Mouse (Mus musculus) limb, embryonic 13.5 days (tissue): ENCODE results near the gene Acot6. TPM values are rescaled to one million over a fixed set of nuclear protein-coding genes. Genes with fewer than 3 reads are reported as not detected.
"Not testable (repeated sequence)": the region's sequence is repeated elsewhere in the genome, so short reads cannot be mapped to it uniquely, and the experiment has no call there.

Experiments used
- ATAC-seq: fragments of 200-750 bp; cut with Nextera tagmentation; 2 replicates; pipeline ENCODE4 v1.8.0; 2017; ENCODE audit warnings: low read depth, moderate number of reproducible peaks, moderate TSS enrichment; ENCODE audit not compliant: low FRiP score
- H3K27ac ChIP-seq: fragments of 300-500 bp; sonication (generic); 2 replicates; pipeline ENCODE4 v1.5.1; 2015; ENCODE audit warnings: inconsistent platforms, mild to moderate bottlenecking, moderate library complexity
- H3K27me3 ChIP-seq: fragments of 300-500 bp; sonication (generic); 2 replicates; pipeline ENCODE4 v1.6.1; 2015; ENCODE audit warnings: mild to moderate bottlenecking, inconsistent platforms
- H3K36me3 ChIP-seq: fragments of 300-500 bp; sonication (generic); 2 replicates; pipeline ENCODE4 v1.6.1; 2015; ENCODE audit warnings: inconsistent platforms, mild to moderate bottlenecking, moderate library complexity
- H3K4me1 ChIP-seq: fragments of 300-500 bp; sonication (generic); 2 replicates; pipeline ENCODE4 v1.6.1; 2015; ENCODE audit warnings: inconsistent platforms
- H3K4me2 ChIP-seq: fragments of 300-500 bp; sonication (generic); replicated peaks from 2 replicates; pipeline ENCODE4 v1.6.1; 2015; ENCODE audit warnings: inconsistent platforms, mild to moderate bottlenecking, moderate library complexity
- H3K4me3 ChIP-seq: fragments of 300-500 bp; sonication (generic); 2 replicates; pipeline ENCODE4 v1.5.1; 2015; ENCODE audit warnings: moderate library complexity, mild to moderate bottlenecking, inconsistent platforms
- H3K9ac ChIP-seq: fragments of 300-500 bp; sonication (generic); 2 replicates; pipeline ENCODE4 v1.6.1; 2015; ENCODE audit warnings: mild to moderate bottlenecking, inconsistent platforms
- H3K9me3 ChIP-seq: fragments of 300-500 bp; sonication (generic); 2 replicates; pipeline ENCODE4 v1.6.1; 2016; ENCODE audit warnings: inconsistent platforms
- WGBS: fragments of 180-500 bp; shearing (Covaris S2); methylation state at CpG from one replicate; pipeline ENCODE4 v1.1.7; 2015; 5-methylcytosine and 5-hydroxymethylcytosine counted together
- polyA plus RNA-seq: library from polyadenylated mRNA; unstranded; fragments of >200 nt; fragmentation: Nextera tagmentation; extraction: Ambion mirVana; gene quantifications from 2 replicates; pipeline ENCODE4 v1.2.1, GENCODE M21; 2015

Acot6 gene
- polyA plus RNA-seq, 1 experiment from 2014 or later, result 1.1 TPM

DNA sequence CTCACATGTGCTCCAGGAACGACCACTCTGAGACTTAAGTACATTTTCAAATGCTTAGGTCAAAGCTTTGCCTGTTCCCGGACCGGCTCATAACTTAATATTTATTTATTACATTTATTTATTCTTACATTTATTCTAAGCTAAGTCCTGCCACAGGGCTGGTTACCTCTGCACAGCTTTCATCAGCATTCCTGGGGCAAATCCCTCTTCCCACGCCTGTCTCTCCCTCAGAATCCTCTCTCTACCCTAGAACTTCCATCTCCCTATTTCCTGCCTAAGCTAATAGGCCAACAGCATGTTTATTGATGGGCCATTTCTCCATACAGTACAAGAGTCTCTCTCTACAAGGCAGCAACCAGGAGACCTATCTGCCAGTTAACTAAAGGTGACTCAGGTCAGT lies 32.7 kb upstream of the Acot6 start:
- Histone ChIP-seq H3K36me3 (no peaks in the 10 kb centered on the region), H3K27ac (no peak overlapping the region), H3K4me3 (no peak overlapping the region), H3K4me1 (0 out of 2 replicates have a peak, but pooled peaks cover 5% of the 10 kb centered on the region), H3K4me2 (no peak overlapping the region), H3K9ac (no peak overlapping the region), H3K9me3 (no peaks in the 10 kb centered on the region), H3K27me3 (peaks cover 48% of the 10 kb centered on the region)
- 72% methylated on average over 4 of the region's 4 CpGs for WGBS
- no peak for ATAC-seq

DNA sequence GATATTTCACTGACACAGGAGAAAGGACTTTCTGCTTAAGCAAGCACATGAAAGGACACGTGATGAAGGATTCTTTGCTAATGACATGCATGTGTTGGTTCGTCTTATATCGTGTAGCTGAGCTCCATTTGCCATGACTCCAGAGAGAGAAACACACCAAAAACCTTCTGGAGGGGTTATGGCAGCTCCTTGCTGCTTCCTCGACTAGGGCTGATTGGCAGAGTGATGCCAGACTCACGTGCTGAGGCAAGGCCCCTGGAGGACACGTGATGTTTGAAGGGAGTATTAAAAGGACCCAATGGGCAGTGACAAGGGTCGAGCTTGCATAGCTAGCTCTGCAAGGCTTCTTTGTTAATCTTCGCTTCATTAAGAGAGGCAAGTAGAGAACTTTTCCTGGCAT lies 32.2 kb upstream of the Acot6 start:
- WGBS, result 59% methylated on average over 8 of the region's 8 CpGs
- no peak overlapping the region for H3K27ac ChIP-seq
- 0 out of 2 replicates have a peak, but pooled peaks cover 5% of the 10 kb centered on the region for H3K4me1 ChIP-seq
- H3K27me3 ChIP-seq, result peaks cover 48% of the 10 kb centered on the region
- ATAC-seq, result no peak
- H3K9me3 ChIP-seq, result no peaks in the 10 kb centered on the region
- H3K36me3 ChIP-seq, result no peaks in the 10 kb centered on the region
- H3K9ac ChIP-seq, result no peak overlapping the region
- H3K4me3 ChIP-seq, result no peak overlapping the region
- H3K4me2 ChIP-seq, result no peak overlapping the region

DNA sequence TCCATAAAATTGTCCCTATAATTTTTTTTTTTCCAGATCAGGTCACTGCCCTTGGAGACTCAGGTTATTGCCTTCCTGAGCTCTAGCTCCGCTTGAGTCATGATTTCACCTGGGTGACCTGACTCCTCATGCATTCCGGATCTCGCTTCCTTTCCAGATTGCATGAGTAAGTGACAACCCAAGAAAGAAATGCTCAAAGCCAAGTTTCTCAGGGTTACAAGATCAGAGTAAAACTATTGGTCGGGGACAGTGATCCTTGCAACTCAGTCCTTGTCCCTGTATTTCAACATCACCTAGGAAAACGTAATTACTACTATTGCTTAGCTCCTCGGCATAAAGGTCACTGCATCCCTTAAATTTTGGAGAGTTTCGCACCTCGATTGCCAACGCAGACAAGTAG lies 31.5 kb upstream of the Acot6 start, which contains the start of gene Acot5:
Acot5 (plus strand) TSS at position 340 of the 400 bp plus-strand sequence.
- peak within 1 kb of the TSS; percentile 55; the same call in 1 of the 2 replicates for H3K9ac ChIP-seq
- no peak within 1 kb of the TSS for H3K27ac ChIP-seq
- no peaks in the 10 kb centered on the region for H3K36me3 ChIP-seq
- 47% methylated on average over 9 of the region's 9 CpGs for WGBS
- H3K27me3 ChIP-seq, result peaks cover 48% of the 10 kb centered on the region
- ATAC-seq, result no peak
- 0 out of 2 replicates have a peak, but pooled peaks cover 5% of the 10 kb centered on the region for H3K4me1 ChIP-seq
- peak within 1 kb of the TSS; percentile 44 for H3K4me3 ChIP-seq
- H3K9me3 ChIP-seq, result no peaks in the 10 kb centered on the region
- peak within 1 kb of the TSS; percentile 74 for H3K4me2 ChIP-seq

DNA sequence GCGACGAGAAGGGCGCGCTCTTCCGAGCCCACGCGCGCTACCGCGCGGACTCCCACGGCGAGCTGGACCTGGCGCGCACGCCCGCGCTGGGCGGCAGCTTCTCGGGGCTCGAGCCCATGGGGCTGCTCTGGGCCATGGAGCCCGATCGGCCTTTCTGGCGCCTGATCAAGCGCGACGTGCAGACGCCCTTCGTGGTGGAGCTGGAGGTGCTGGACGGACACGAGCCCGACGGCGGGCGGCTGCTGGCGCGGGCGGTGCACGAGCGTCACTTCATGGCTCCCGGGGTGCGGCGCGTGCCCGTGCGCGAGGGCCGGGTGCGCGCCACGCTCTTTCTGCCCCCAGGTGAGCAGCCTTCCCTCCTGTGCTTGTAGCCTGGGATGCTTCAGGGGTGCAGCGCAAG lies 30.9 kb upstream of the Acot6 start:
- not testable (repeated sequence) for ATAC-seq, H3K27ac ChIP-seq, H3K9me3 ChIP-seq, H3K4me1 ChIP-seq, H3K36me3 ChIP-seq
- Histone ChIP-seq H3K9ac (peak overlapping the region; percentile 55; the same call in 1 of the 2 replicates), H3K27me3 (peaks cover 47% of the 10 kb centered on the region), H3K4me2 (peak overlapping the region; percentile 74), H3K4me3 (peak overlapping the region; percentile 44)
- WGBS, result 1% methylated on average over 44 of the region's 52 CpGs

DNA sequence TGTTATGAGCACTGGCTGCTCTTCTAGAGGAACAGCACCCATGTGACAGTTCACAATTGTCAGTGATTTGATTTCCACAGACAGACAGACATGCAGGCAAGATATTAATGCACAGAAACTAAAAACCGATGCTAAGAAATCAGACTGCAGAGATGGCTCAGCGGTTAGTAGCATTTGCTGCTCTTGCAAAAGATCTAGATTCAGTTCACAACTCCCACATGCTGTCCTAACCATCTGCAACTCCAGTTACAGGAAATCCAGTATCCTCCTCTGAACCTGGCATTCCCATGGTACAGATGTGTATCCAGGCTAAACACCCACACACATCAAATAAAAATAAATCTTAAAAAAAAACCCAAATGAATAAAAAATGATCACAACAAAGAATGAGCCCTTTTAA lies 28.8 kb upstream of the Acot6 start:
- Histone ChIP-seq H3K9me3 (no peaks in the 10 kb centered on the region), H3K9ac (no peak overlapping the region), H3K27ac (no peak overlapping the region), H3K27me3 (peaks cover 43% of the 10 kb centered on the region), H3K4me2 (no peak overlapping the region), H3K36me3 (no peaks in the 10 kb centered on the region), H3K4me3 (no peak overlapping the region), H3K4me1 (0 out of 2 replicates have a peak, but pooled peaks cover 5% of the 10 kb centered on the region)
- no peak for ATAC-seq
- 92% methylated on average over 2 of the region's 2 CpGs for WGBS

DNA sequence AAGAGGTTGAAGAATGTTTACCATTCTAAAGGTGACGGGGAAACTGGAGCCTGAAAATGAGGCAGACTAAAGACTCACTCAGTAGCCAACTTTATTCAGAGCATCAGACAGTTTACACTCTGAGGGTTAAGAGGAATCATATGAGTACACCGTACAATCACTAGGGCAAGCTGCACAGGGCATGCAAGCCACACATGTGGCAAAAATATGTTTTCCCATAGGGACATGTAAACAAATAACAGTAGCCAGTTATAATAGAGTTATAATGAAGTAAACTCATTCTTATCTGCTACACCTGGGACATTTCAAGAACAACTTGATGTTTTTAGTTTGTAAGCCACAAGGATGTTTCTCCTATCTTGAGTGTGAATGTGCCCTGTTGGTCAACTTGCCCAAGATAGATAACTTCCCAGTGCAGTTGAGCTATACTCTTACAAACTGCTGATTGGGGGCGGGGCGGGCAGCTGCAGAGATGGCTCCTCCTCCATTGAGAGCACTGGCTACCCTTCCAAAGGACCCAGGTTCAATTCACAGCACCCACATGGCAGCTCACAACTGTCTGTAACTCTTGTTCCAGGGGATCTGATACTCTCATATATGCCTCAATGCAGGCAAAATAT lies 23.0 kb upstream of the Acot6 start:
- H3K9me3 ChIP-seq, result no peaks in the 10 kb centered on the region
- no peaks in the 10 kb centered on the region for H3K4me1 ChIP-seq
- no peaks in the 10 kb centered on the region for H3K27me3 ChIP-seq
- ATAC-seq, result no peak
- H3K4me2 ChIP-seq, result no peak overlapping the region
- H3K36me3 ChIP-seq, result no peaks in the 10 kb centered on the region
- 87% methylated on average over 4 of the region's 4 CpGs for WGBS
- H3K9ac ChIP-seq, result no peak overlapping the region
- H3K4me3 ChIP-seq, result no peak overlapping the region
- no peak overlapping the region for H3K27ac ChIP-seq

DNA sequence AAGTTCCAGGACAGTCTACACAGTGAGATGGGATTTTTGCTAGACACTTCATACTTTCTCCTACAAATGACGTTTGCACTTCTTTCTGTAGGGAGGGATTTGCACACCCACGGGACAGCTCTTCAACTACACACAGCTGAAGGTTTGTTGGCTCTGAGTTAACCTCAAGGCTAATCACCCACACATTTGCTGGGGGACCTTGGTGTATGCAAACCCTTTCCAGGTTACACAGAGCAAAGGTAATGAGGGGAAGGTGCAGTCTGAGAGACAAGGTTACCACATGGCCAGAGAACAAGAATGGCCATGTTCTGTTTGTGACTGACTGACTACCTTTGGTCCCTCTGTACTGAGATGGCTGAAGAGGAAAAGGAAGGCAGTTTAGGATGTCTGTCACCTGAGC lies 16.6 kb upstream of the Acot6 start:
- Histone ChIP-seq H3K4me3 (no peak overlapping the region), H3K4me2 (no peak overlapping the region), H3K9ac (no peak overlapping the region), H3K27me3 (no peaks in the 10 kb centered on the region), H3K4me1 (no peaks in the 10 kb centered on the region), H3K36me3 (no peaks in the 10 kb centered on the region), H3K9me3 (no peaks in the 10 kb centered on the region; the same call in 1 of the 2 replicates), H3K27ac (no peak overlapping the region)
- WGBS, result 73% methylated on average over 2 of the region's 2 CpGs
- no peak for ATAC-seq

DNA sequence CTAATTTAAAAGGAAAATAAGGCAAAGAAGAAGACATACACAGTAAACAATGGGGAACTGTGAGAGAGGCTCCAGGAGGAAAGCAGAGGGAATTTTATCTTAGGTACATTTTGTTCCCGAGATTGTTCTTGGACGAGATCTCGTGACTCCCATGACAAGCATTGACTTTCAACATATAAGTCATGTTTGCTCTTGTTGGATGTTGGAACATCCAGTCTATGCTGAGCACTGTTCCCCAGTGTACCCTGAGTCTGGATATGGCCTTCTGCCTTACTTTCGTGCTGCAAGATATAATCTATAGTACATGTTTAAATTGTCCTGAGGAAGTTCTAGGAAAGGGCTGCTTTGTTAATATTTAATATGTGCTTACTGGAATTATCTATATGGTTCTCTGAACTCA lies 15.9 kb upstream of the Acot6 start:
- 89% methylated on average over 4 of the region's 4 CpGs for WGBS
- H3K36me3 ChIP-seq, result no peaks in the 10 kb centered on the region
- no peaks in the 10 kb centered on the region for H3K27me3 ChIP-seq
- no peak overlapping the region for H3K9ac ChIP-seq
- H3K27ac ChIP-seq, result no peak overlapping the region
- no peaks in the 10 kb centered on the region for H3K4me1 ChIP-seq
- peaks cover 5% of the 10 kb centered on the region; the same call in 1 of the 2 replicates for H3K9me3 ChIP-seq
- H3K4me2 ChIP-seq, result no peak overlapping the region
- no peak for ATAC-seq
- H3K4me3 ChIP-seq, result no peak overlapping the region

DNA sequence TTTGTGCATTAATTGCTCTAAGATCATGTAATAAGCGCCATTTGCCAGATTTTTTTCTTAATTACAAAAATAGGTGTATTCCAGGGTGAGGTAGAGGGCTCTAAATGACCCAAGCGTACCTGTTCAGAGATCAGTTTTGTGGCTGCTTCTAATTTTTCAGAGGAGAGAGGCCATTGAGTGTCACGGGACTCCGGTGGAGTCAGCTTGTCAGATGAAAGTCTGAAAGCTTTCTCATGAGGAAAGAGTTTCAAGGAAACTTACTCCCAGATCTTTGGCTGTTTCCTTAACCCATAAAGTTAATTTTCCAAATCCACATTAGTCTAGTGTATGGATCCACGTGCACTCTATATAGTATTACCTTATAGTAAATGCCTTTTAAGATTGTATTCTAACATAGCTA lies 5.8 kb upstream of the Acot6 start:
- H3K4me2 ChIP-seq, H3K4me3 ChIP-seq, H3K27ac ChIP-seq, H3K9ac ChIP-seq, H3K4me1 ChIP-seq, ATAC-seq, H3K36me3 ChIP-seq, H3K27me3 ChIP-seq: not testable (repeated sequence)
- peaks cover 46% of the 10 kb centered on the region for H3K9me3 ChIP-seq
- 90% methylated on average over 5 of the region's 5 CpGs for WGBS

DNA sequence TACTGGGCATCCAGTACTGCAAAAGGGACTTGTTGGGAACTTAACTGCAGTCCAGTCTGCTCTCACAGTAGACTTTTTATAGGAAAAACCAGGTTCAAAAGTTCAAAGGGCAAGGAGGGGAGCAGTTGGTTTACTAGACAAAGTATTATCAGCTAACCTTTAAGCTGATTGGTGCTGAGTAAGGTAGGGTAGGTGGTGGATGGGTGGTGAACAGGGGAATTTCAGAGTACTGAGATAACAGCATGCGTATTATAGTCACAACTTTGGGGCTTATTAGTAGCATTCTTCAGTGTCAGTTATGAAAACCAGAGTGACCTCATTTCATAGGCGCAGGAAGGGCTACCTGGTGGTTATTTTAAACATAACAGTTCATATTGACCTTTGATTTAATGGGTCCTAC lies 849 bp upstream of the Acot6 start:
- Histone ChIP-seq H3K4me3 (no peak overlapping the region), H3K9ac (no peak overlapping the region), H3K27ac (no peak overlapping the region), H3K9me3 (peaks cover 6% of the 10 kb centered on the region; the same call in 1 of the 2 replicates), H3K27me3 (no peaks in the 10 kb centered on the region), H3K4me1 (0 out of 2 replicates have a peak, but pooled peaks cover 4% of the 10 kb centered on the region), H3K4me2 (no peak overlapping the region), H3K36me3 (no peaks in the 10 kb centered on the region)
- no peak for ATAC-seq
- 94% methylated on average over 2 of the region's 2 CpGs for WGBS

DNA sequence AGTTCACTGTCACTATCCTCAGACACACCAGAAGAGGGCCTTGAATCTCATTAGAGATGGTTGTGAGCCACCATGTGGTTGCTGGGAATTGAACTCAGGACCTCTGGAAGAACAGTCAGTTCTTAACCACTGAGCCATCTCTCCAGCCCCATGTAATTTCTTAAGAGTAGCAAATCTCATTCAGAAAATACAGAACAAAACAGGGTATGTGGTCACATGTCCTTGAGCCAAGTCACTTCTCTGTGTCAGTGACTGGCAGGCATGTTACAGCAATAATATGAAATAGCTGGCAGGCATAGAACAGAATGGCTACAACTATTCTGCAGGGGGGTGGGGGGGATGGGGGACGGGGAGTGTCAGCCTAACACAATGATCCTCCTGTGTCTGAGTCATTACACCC lies 383 bp upstream of the Acot6 start:
- Histone ChIP-seq H3K36me3 (no peaks in the 10 kb centered on the region), H3K9me3 (peaks cover 5% of the 10 kb centered on the region; the same call in 1 of the 2 replicates), H3K9ac (no peak overlapping the region), H3K4me3 (no peak overlapping the region), H3K4me2 (peak overlapping the region; percentile 74), H3K27me3 (no peaks in the 10 kb centered on the region), H3K4me1 (0 out of 2 replicates have a peak, but pooled peaks cover 4% of the 10 kb centered on the region), H3K27ac (no peak overlapping the region)
- no peak for ATAC-seq
- WGBS, result 82% methylated on average over 1 of the region's 1 CpGs

DNA sequence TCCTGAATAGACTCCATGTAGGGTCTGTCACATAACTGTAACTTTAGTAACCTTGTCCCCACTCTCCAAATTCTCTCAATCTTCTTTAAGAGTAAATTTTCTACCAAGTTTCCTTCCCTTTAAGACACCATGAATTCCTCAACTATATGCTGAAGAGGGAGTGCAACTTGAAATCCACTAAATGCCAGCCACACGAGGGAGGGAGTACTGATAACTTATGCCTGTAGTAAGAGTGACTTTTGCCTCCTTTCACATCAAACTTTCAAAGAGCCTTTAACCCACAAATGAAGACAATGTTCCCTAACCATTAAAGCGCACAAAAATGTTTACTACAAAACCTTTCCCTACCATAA lies 1.0 kb downstream of the Acot6 start:
- no peaks in the 10 kb centered on the region for H3K36me3 ChIP-seq
- WGBS, result 52% methylated on average over 2 of the region's 2 CpGs
- H3K27me3 ChIP-seq, result no peaks in the 10 kb centered on the region
- no peak for ATAC-seq
- no peak overlapping the region for H3K9ac ChIP-seq
- peak overlapping the region; percentile 74 for H3K4me2 ChIP-seq
- no peak overlapping the region for H3K27ac ChIP-seq
- 0 out of 2 replicates have a peak, but pooled peaks cover 4% of the 10 kb centered on the region for H3K4me1 ChIP-seq
- H3K4me3 ChIP-seq, result peak overlapping the region; percentile 55
- no peaks in the 10 kb centered on the region for H3K9me3 ChIP-seq

DNA sequence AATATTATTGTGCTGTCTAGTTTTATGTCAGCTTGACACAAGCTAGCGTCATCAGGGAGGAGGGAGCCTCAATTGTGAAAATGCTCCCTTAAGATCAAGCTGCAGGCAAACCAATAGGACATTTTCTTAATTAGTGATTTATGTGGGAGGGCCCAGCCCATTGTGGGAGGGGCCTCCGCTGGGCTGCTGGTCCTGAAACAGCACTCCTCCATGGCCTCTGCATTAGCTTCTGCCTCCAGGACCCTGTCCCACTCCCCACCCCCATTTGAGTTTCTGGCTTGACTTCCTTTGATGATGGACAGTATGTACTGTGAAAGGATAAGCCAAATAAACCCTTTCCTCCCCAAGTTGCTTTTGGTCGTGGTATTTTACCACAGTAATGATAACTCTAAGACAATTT lies 6.6 kb downstream of the Acot6 start:
- Histone ChIP-seq H3K4me2 (no peak overlapping the region), H3K4me1 (no peaks in the 10 kb centered on the region), H3K4me3 (no peak overlapping the region), H3K9me3 (no peaks in the 10 kb centered on the region), H3K36me3 (no peaks in the 10 kb centered on the region; the same call in 1 of the 2 replicates), H3K9ac (no peak overlapping the region), H3K27ac (no peak overlapping the region), H3K27me3 (no peaks in the 10 kb centered on the region)
- 77% methylated on average over 3 of the region's 3 CpGs for WGBS
- ATAC-seq, result no peak
